Mouse (Mus musculus) ES-Bruce4 (cell line): Measurements from ENCODE around the gene Ube2u. TPM values are rescaled to one million over a fixed set of nuclear protein-coding genes. Genes with fewer than 3 reads are reported as not detected.

ENCODE experiments used
- H3K27ac ChIP-seq: 2 replicates; pipeline ENCODE4 v1.5.1; 2012; ENCODE audit warnings: low read length, inconsistent platforms; ENCODE audit not compliant: insufficient read depth
- H3K27me3 ChIP-seq: 2 replicates; pipeline ENCODE4 v1.6.1; 2012; ENCODE audit warnings: mild to moderate bottlenecking, low read length, inconsistent platforms; ENCODE audit not compliant: control insufficient read depth, poor library complexity, insufficient read depth, severe bottlenecking
- H3K36me3 ChIP-seq: 2 replicates; pipeline ENCODE4 v1.6.1; 2012; ENCODE audit warnings: inconsistent platforms, mild to moderate bottlenecking, low read length, moderate library complexity; ENCODE audit not compliant: control insufficient read depth, poor library complexity, insufficient read depth, severe bottlenecking
- H3K4me1 ChIP-seq: one replicate; pipeline ENCODE4 v1.8.1; 2011; ENCODE audit warnings: low read length; ENCODE audit not compliant: control insufficient read depth, insufficient read depth
- H3K4me3 ChIP-seq: 2 replicates; pipeline ENCODE4 v1.5.1; 2011; ENCODE audit warnings: low read depth, mild to moderate bottlenecking, low read length
- H3K9ac ChIP-seq: 2 replicates; pipeline ENCODE4 v1.6.1; 2012; ENCODE audit warnings: low read depth, mild to moderate bottlenecking, inconsistent platforms; ENCODE audit not compliant: poor library complexity, severe bottlenecking
- H3K9me3 ChIP-seq: replicated peaks from 2 replicates; pipeline ENCODE4 v1.6.1; 2012; ENCODE audit warnings: mild to moderate bottlenecking, low read length, inconsistent platforms; ENCODE audit not compliant: control insufficient read depth, poor library complexity, insufficient read depth, severe bottlenecking
- CTCF ChIP-seq: IDR thresholded peaks from one replicate; pipeline ENCODE4 v1.8.1; 2011; ENCODE audit warnings: low read depth, low read length
- EP300 ChIP-seq: IDR thresholded peaks from 2 replicates; pipeline ENCODE4 v1.6.1; 2011; ENCODE audit warnings: low read depth, low read length; ENCODE audit not compliant: insufficient read depth
- POLR2A ChIP-seq: IDR thresholded peaks from one replicate; pipeline ENCODE4 v1.8.1; 2011; ENCODE audit warnings: low read length; ENCODE audit not compliant: insufficient read depth
- polyA plus RNA-seq: library from polyadenylated mRNA; stranded (reverse); fragments of >200 nt; gene quantifications from 2 replicates; pipeline ENCODE4 v1.2.4, GENCODE M21; 2011; ENCODE audit warnings: low read depth; ENCODE audit not compliant: missing spikeins, insufficient read depth, insufficient read length

Gene Ube2u
- polyA plus RNA-seq, 1 experiment = not detected

GRCm38 (mm10) chr4:100503337-100503736 is 24.7 kb downstream of the Ube2u start:
- H3K4me1 ChIP-seq = no peaks in the 10 kb centered on the region
- no peaks in the 10 kb centered on the region for H3K36me3 ChIP-seq
- H3K27me3 ChIP-seq = no peaks in the 10 kb centered on the region
- no peaks in the 10 kb centered on the region for H3K9me3 ChIP-seq
- TF ChIP-seq EP300 = no peak
- no peak for TF ChIP-seq CTCF
- no peak for TF ChIP-seq POLR2A
- H3K4me3 ChIP-seq = no peak overlapping the region
- no peak overlapping the region for H3K27ac ChIP-seq
- no peak overlapping the region for H3K9ac ChIP-seq

- H3K9ac ChIP-seq = no peak overlapping the region
- TF ChIP-seq EP300 = no peak
- no peak for TF ChIP-seq POLR2A
- no peak for TF ChIP-seq CTCF
Measured at GRCm38 (mm10) chr4:100517646-100518045, 39.0 kb downstream of the Ube2u start.

GRCm38 (mm10) chr4:100522534-100522933 is 43.9 kb downstream of the Ube2u start:
- no peaks in the 10 kb centered on the region for H3K9me3 ChIP-seq
- no peaks in the 10 kb centered on the region for H3K4me1 ChIP-seq
- H3K9ac ChIP-seq = no peak overlapping the region
- no peak overlapping the region for H3K4me3 ChIP-seq
- no peaks in the 10 kb centered on the region for H3K36me3 ChIP-seq
- TF ChIP-seq POLR2A (no peak), EP300 (no peak), CTCF (no peak)
- H3K27me3 ChIP-seq = no peaks in the 10 kb centered on the region
- H3K27ac ChIP-seq = no peak overlapping the region

More at GRCm38 (mm10) chr4:100517646-100518045, 39.0 kb downstream of the Ube2u start:
- Histone ChIP-seq H3K27ac (no peak overlapping the region), H3K9me3 (no peaks in the 10 kb centered on the region), H3K27me3 (no peaks in the 10 kb centered on the region), H3K4me3 (no peak overlapping the region), H3K36me3 (no peaks in the 10 kb centered on the region), H3K4me1 (no peaks in the 10 kb centered on the region)

- Histone ChIP-seq H3K27ac (no peak overlapping the region), H3K9me3 (no peaks in the 10 kb centered on the region), H3K36me3 (no peaks in the 10 kb centered on the region), H3K4me1 (no peaks in the 10 kb centered on the region), H3K4me3 (no peak overlapping the region), H3K9ac (no peak overlapping the region), H3K27me3 (no peaks in the 10 kb centered on the region; the same call in 1 of the 2 replicates)
- TF ChIP-seq EP300 = no peak
Measured at GRCm38 (mm10) chr4:100524741-100525140, 46.1 kb downstream of the Ube2u start.

GRCm38 (mm10) chr4:100526296-100526695 is 47.6 kb downstream of the Ube2u start:
- H3K9ac ChIP-seq = no peak overlapping the region
- H3K27ac ChIP-seq = no peak overlapping the region
- no peak overlapping the region for H3K4me3 ChIP-seq
- H3K4me1 ChIP-seq = no peaks in the 10 kb centered on the region
- H3K9me3 ChIP-seq = no peaks in the 10 kb centered on the region
- H3K36me3 ChIP-seq = no peaks in the 10 kb centered on the region
- no peaks in the 10 kb centered on the region; the same call in 1 of the 2 replicates for H3K27me3 ChIP-seq
- no peak for TF ChIP-seq CTCF
- TF ChIP-seq EP300 = no peak
- TF ChIP-seq POLR2A = no peak

- H3K36me3 ChIP-seq = no peaks in the 10 kb centered on the region
- H3K4me3 ChIP-seq = no peak overlapping the region
- no peaks in the 10 kb centered on the region for H3K9me3 ChIP-seq
- H3K27ac ChIP-seq = no peak overlapping the region
- TF ChIP-seq EP300 (no peak), POLR2A (no peak), CTCF (no peak)
- no peaks in the 10 kb centered on the region; the same call in 1 of the 2 replicates for H3K27me3 ChIP-seq
- no peak overlapping the region for H3K9ac ChIP-seq
- H3K4me1 ChIP-seq = no peaks in the 10 kb centered on the region
Measured at GRCm38 (mm10) chr4:100527086-100527485, 48.4 kb downstream of the Ube2u start.
